Mouse (Mus musculus) kidney, postnatal 36 days (tissue): ENCODE data around the gene Sh2d1a.

Source experiments
- DNase-seq, 2 experiments: peaks; one replicate each; pipeline ENCODE4 v3.0.0; 2021 to 2022; ENCODE audit warnings: mixed read lengths in 2 of 2

The Sh2d1a gene

GRCm38 (mm10) chrX:42502291-42503043 lies at the start of gene Sh2d1a:
TSS of gene Sh2d1a (plus strand) at chrX:42502453.
- no peak for DNase-seq

GRCm38 (mm10) chrX:42453001-42453400 lies 49.3 kb upstream of the Sh2d1a start:
- DNase-seq, result no peak

- no peak for DNase-seq
Measured at GRCm38 (mm10) chrX:42454533-42454932, 47.7 kb upstream of the Sh2d1a start.

GRCm38 (mm10) chrX:42489446-42489845 lies 12.8 kb upstream of the Sh2d1a start, which contains the start of gene Tex13c2:
TSS of gene Tex13c2 (plus strand) at chrX:42489691.
- DNase-seq, result no peak

GRCm38 (mm10) chrX:42490336-42490735 lies 11.9 kb upstream of the Sh2d1a start:
- no peak for DNase-seq

- DNase-seq, result no peak
Measured at GRCm38 (mm10) chrX:42500538-42500937, 1.7 kb upstream of the Sh2d1a start.

- DNase-seq, result no peak
Measured at GRCm38 (mm10) chrX:42511105-42511504, 8.9 kb downstream of the Sh2d1a start.

- DNase-seq, result peak in 1 of 2 experiments; percentile 11
Measured at GRCm38 (mm10) chrX:42512567-42512966, 10.3 kb downstream of the Sh2d1a start.

- DNase-seq, result no peak
Measured at GRCm38 (mm10) chrX:42522868-42523267, 20.6 kb downstream of the Sh2d1a start.

GRCm38 (mm10) chrX:42530703-42531102 lies 28.4 kb downstream of the Sh2d1a start:
- DNase-seq, result no peak

GRCm38 (mm10) chrX:42540030-42540755 lies 37.9 kb downstream of the Sh2d1a start:
- no peak for DNase-seq

GRCm38 (mm10) chrX:42540756-42541053 lies 38.5 kb downstream of the Sh2d1a start:
- DNase-seq, result peak; percentile 60 to 79

- DNase-seq, result no peak
Measured at GRCm38 (mm10) chrX:42545076-42545475, 42.8 kb downstream of the Sh2d1a start.

GRCm38 (mm10) chrX:42548513-42548912 lies 46.3 kb downstream of the Sh2d1a start:
- no peak for DNase-seq

GRCm38 (mm10) chrX:42557284-42557683 lies 55.0 kb downstream of the Sh2d1a start:
- DNase-seq, result peak; percentile 30 to 53

- DNase-seq, result no peak
Measured at GRCm38 (mm10) chrX:42558683-42559082, 56.4 kb downstream of the Sh2d1a start.
